Mouse (Mus musculus): ENCODE data around the gene Fam19a1.
"Not testable (repeated sequence)": the region's sequence is repeated elsewhere in the genome, so short reads cannot be mapped to it uniquely, and the experiment has no call there.

The Fam19a1 gene

GRCm38 (mm10) chr6:96112854-96113253, at the start of gene Fam19a1:
Gene Fam19a1 (plus strand): TSS chr6:96113154.
- no peak for DNase-seq (ENCODE audit: low read depth)

GRCm38 (mm10) chr6:96071080-96071479, 41.9 kb upstream of the Fam19a1 start:
- no peak for DNase-seq (ENCODE audit: low read depth)

DNA sequence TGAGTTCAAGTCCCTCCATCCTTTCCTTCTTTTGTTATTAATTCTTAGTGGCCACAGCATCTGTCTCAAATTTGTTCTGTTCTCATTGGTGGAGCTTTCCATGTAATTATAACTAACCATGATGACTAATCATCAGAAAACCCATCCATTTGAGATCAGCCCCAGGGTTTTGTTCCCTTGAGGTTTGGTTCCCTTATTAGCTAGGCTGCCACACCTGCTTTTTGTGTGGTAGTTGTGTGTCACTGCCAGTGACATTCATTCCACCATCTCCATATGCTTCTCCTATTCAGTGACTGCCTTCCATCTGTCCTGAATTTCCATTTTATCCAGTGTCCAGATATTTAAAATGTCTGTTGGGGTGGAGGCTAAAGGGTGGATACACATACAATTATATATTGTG, 41.4 kb upstream of the Fam19a1 start:
- no peak for DNase-seq (ENCODE audit: low read depth)

DNA sequence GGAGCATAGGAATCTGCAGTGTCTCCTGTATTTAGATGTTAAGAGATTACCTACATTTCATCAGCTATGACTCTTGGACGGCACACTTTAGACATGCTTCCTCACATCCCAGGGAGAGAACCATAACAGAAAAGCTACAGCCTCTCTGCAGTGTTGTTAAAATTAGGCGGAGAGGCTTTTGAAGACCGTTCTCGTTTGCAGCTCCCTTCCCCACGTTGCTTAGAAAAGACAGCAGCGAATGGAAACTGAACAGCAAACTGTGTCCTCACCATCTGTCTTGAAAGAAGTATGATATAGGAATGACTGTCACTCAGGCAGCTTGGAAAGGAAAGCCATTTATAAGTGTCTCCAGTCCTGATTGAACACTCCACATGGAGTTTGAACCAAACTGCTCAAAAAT, 23.0 kb upstream of the Fam19a1 start:
- no peak for DNase-seq (ENCODE audit: low read depth)

DNA sequence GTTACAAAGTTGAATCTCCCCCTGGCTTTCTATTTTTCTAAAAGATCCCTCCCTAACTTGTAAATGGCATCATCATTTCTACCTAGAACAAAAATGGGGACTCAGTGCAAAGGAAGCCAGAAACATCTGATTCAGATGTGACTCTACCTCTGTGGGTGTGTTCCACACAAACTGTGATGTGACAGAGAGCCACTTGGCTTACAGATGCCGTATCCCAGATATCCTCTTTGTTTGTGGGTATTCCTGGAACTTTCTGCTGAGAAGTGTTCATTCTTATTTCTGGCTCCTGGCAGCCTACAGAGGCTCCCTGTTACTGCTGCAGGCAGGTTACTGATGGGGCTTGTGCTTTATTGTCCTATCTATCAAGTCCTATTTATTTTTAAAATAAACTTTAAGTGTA, 19.2 kb upstream of the Fam19a1 start:
- DNase-seq (ENCODE audit: low read depth) = no peak

DNA sequence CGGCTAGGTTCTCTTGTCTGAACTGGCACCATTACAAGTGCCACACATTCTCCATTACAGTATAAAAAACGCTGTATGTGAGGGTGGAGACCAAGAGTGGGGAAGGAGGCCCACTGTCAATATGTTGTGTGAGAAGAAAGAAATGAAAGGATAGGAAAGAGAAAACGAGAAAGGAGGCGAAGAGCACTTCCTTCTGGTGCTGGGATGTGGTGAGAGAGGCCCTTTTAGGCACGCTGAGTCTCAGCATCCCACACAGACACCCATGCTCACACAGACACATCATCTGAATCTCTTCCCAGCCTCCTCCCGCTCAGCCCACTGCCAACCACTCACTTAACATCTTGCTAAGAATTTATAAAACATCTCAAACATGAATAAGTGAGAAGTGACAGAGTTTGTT, 14.7 kb upstream of the Fam19a1 start:
- DNase-seq (ENCODE audit: low read depth) = no peak

GRCm38 (mm10) chr6:96111656-96112055, 1.3 kb upstream of the Fam19a1 start:
- DNase-seq (ENCODE audit: low read depth) = no peak

GRCm38 (mm10) chr6:96114151-96114550, 1.2 kb downstream of the Fam19a1 start:
- no peak for DNase-seq (ENCODE audit: low read depth)

DNA sequence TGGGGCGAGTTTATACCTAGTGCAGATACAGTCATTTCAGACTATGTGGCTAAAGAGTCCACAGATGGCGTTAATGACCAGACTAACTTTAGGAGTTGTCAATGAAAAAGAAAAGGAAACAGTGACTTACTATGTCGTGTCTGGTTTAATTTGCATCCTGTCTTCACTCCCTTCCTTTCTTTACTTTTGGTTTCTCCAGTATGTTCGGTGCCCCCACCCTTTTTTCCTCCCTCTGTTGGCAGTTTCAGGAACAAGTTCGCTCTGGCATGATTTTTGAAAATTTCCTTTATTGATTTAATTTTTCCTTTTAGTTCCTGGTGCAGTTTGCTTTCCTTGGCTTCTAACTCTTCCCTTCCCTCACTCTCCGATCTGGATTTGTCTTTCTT, 3.2 kb downstream of the Fam19a1 start:
- DNase-seq (ENCODE audit: low read depth) = no peak

- DNase-seq (ENCODE audit: low read depth) = no peak
These were observed 3.7 kb downstream of the Fam19a1 start for GRCm38 (mm10) chr6:96116534-96117272.

DNA sequence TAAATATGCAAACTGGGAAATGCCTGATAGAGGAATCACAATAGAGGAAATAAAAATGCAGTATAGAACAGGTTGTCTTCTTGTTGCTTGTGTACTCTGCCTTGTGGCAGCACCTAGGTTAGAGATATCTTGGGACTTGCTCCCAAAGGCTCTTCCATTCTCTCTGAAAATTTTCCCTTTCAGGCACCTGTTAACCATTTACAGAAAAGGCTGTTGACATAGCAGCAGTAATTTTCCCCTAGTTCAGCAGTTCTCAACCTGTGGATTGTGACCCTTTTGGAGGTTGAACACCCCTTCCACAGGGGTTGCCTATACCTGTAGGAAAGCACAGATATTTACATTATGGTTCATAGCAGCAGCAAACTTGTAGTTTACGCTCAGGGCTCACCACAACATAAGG, 30.4 kb downstream of the Fam19a1 start:
- no peak for DNase-seq (ENCODE audit: low read depth)

DNA sequence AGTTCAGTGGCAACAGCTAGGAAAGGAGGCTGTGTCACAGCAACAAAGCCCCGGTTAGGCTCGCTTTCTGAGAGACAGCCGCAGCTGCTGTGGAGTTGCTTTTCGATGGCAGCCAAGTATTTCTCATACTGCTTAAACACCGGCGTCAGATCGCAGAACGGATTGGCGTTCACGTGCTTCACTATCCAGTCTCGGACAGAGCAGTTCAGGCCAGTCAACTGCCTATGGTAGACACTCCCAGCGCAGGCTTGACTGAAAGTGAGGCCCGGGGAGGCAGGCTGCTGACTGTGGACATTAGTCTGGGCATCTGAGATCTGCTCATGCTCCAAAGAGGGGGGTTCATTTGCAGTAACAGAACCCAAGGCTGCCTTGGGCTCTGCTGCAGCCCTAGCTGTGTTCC, 52.4 kb downstream of the Fam19a1 start:
- no peak for DNase-seq (ENCODE audit: low read depth)

GRCm38 (mm10) chr6:96165818-96166379, 52.9 kb downstream of the Fam19a1 start, which contains the start of gene 1700123L14Rik:
Gene 1700123L14Rik (minus strand): TSS chr6:96166243.
- DNase-seq (ENCODE audit: low read depth) = no peak

- DNase-seq (ENCODE audit: low read depth) = no peak
These were observed 54.1 kb downstream of the Fam19a1 start for GRCm38 (mm10) chr6:96167031-96167430.

GRCm38 (mm10) chr6:96173681-96174080, 60.7 kb downstream of the Fam19a1 start:
- DNase-seq (ENCODE audit: low read depth) = no peak

DNA sequence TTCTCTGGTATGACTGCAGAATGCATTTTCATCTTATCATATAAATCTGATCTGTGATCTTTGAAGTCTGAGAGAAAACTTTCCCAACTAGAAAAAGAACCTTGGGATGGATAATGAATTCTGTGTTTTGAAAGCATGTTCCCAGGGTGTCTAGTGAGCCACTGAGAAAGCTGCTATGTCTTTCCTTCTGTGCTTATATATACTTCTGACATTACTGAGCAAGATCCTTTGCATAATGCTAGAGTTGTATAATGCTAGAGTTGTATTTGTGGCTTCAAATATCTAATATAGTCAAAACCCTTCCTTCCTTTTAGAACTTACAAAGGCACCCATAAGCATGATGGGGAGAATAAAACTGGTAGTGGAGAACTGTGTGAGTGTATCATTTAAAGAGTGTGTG, 65.6 kb downstream of the Fam19a1 start:
- no peak for DNase-seq (ENCODE audit: low read depth)

DNA sequence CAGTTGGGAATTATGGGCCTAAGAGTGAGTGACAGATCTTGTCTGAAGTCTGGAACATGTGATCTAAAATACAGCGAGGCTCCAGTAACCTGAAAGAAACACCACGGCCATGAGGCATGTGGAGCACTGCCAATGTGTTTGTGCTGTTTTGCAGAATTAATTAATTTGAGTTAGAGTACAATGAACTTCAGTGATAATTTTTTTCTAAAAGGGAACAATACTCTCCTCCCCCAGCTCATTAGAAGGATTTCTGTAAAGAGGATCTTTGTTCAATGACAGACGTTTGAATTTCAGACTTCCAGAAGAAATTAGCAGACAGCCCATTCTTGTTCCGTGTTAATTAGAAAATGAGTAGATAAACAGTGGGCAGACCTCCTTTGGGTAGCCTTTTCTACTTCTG, 70.4 kb downstream of the Fam19a1 start:
- no peak for DNase-seq (ENCODE audit: low read depth)

DNA sequence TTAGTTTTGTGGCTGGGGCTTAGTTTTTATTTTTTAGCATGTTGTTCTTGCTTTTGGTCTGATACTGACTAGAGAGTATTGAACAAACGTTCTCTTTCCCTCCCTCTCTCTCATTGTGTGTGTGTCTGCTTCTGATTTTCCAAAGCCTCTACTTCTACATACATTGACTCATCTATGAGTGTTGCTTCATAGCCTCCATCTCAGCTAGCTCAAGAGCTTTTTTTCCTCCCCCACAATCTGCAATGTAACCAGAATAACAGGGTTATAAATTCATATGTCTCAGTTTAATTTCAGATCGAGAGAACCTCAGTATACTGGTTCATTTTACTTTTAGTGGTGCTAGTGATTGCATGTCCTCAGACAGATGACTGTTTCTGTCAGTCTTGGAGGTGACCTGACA, 73.6 kb downstream of the Fam19a1 start:
- DNase-seq (ENCODE audit: low read depth) = no peak

- DNase-seq (ENCODE audit: low read depth) = not testable (repeated sequence)
These were observed 86.0 kb downstream of the Fam19a1 start for GRCm38 (mm10) chr6:96198991-96199390.

GRCm38 (mm10) chr6:96205395-96205794, 92.4 kb downstream of the Fam19a1 start:
- no peak for DNase-seq (ENCODE audit: low read depth)

DNA sequence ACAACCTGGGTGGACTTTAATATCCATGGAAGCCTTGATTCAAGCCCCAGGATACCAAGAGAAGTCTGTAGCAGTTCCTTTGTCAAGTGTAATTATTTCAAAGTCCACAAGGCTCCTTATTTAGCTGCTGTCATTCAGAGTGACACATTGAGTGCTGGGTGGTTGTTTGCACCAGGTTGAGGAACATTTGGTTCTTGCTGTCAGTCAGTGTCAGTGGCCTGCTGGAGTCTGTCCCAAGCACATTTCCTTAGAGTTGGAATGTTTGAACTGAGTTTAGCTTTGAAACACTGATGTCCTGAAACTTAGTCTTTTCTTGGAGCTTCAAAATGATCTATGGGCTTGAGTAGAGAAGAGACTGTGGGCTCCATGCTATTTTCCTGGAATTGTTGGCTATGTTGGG, 121.9 kb downstream of the Fam19a1 start:
- no peak for DNase-seq (ENCODE audit: low read depth)

GRCm38 (mm10) chr6:96244320-96244719, 131.4 kb downstream of the Fam19a1 start:
- no peak for DNase-seq (ENCODE audit: low read depth)

DNA sequence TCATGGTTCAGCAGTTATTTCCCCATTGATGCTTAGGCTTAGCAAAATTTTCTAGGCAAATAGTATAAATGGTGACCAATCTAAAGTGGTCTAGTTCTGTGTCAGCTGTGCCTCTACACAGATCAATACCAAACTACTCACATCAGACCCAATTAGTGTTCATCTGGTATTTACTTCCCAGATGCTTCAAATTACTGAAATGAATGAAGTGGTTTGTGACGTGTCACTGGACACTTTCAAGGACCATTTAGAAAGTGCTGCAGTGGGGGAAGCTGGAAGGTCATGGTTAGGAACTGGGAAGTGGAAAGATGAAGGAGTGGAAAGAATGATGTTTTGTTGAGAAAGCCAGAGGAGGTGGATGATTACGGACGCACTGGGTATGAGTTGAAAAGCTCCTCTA, 139.0 kb downstream of the Fam19a1 start:
- no peak for DNase-seq (ENCODE audit: low read depth)

DNA sequence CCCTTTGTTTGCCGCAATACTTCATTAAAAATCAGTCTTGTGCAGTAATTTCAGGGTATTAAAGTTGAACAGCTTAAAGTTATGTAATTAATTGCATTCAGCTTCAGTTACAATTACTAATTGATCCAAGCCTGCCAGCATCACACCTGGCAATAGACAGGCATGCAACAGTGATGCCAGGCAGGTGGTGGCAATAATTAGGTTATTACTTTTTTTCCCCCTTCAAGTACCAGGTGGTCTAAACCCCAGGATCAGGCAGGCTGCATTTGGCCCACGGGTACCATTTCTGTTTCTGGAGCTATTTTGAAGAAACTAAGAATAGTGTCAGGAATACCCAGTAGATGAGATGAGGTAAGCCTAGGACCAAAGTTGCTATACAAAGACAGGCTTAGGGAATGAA, 141.9 kb downstream of the Fam19a1 start:
- no peak for DNase-seq (ENCODE audit: low read depth)

All from induced T-regulatory cell, adult 2 months (primary cell).